Comparison of ENCODE assay signal across 17 mouse cellular contexts in genomic region chr10:70767461-70767860, GRCm38 (mm10).
"Had no signal": no experiment of that assay in that cellular context is flagged by ENCODE, and none has a peak within 500 bp of the region (broad histone marks: within the 10 kb centered on the region; RNA-seq: fewer than 3 reads in every experiment).

No protein-coding gene starts in this region.

- H3K27ac ChIP-seq: kidney, postnatal 0 days; limb, embryonic 12.5 days; limb, embryonic 15.5 days; liver, embryonic 14.5 days; macrophage; midbrain, embryonic 13.5 days; stomach, embryonic 15.5 days had no signal

- H3K4me3 ChIP-seq: limb, embryonic 12.5 days; limb, embryonic 15.5 days; midbrain, embryonic 13.5 days; stomach, embryonic 15.5 days had no signal

- DNase-seq: kidney, adult 2 months; kidney, postnatal 25 days; layer of hippocampus, postnatal 36 days; liver, postnatal 0 days; lung, embryonic 14.5 days; right cerebral cortex, postnatal 25 days; spleen, adult 18-20 months; thymus, postnatal 25 days had no signal

- ATAC-seq: intestine, postnatal 0 days; liver, postnatal 0 days; lung, postnatal 0 days; midbrain, embryonic 13.5 days had no signal
